Comparison of ENCODE assay signal across 17 mouse cellular contexts in the genomic region with DNA sequence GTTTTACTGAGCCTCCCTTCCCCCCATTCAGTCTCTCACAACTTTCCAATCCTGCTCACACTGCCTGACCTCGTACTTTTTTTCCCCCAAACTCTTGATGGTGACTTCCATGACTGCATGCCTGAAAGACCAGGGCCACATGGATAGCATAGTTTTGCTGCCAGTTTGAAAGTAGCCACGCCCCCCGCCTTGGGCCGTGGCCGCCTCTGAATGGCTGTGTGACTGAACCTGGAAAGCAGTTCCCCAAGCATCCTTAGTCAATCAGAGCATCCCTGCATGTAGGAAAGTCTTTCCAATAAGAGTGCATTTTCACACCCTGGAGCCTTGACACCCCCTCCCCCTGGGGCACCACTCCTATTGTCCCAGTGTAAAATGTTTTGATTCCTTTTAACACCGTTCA.
"Had no signal": no experiment of that assay in that cellular context is flagged by ENCODE, and none has a peak within 500 bp of the region (broad histone marks: within the 10 kb centered on the region; RNA-seq: fewer than 3 reads in every experiment).

No protein-coding gene starts in this region.

- H3K27ac ChIP-seq: kidney, postnatal 0 days; left cerebral cortex, adult 2 months; liver, embryonic 13.5 days; midbrain, embryonic 12.5 days; neural tube, embryonic 13.5 days; stomach, postnatal 0 days had no signal

- H3K4me3 ChIP-seq: left cerebral cortex, adult 2 months; liver, embryonic 13.5 days; midbrain, embryonic 12.5 days; myocyte; neural tube, embryonic 13.5 days had no signal

- H3K36me3 ChIP-seq: liver, embryonic 13.5 days; midbrain, embryonic 12.5 days; neural tube, embryonic 13.5 days had no signal

- H3K27me3 ChIP-seq: liver, embryonic 13.5 days; midbrain, embryonic 12.5 days; neural tube, embryonic 13.5 days had no signal

- ATAC-seq: midbrain, embryonic 16.5 days had no signal

- H3K9me3 ChIP-seq: liver, embryonic 13.5 days; midbrain, embryonic 12.5 days; neural tube, embryonic 13.5 days had no signal

- H3K9ac ChIP-seq: liver, embryonic 13.5 days; midbrain, embryonic 12.5 days; neural tube, embryonic 13.5 days had no signal

- DNase-seq: kidney, postnatal 25 days; layer of hippocampus, postnatal 36 days; liver, embryonic 13.5 days; lung, adult 2 months; lung, postnatal 14 days; lung, postnatal 4 days; retina, postnatal 1 day; thymus, adult 2 months; thymus, postnatal 14 days; thymus, postnatal 4 days had no signal

- H3K4me1 ChIP-seq: liver, embryonic 13.5 days; neural tube, embryonic 13.5 days had no signal

- H3K4me2 ChIP-seq: liver, embryonic 13.5 days; midbrain, embryonic 12.5 days; neural tube, embryonic 13.5 days had no signal
